Mouse (Mus musculus): ENCODE data around the gene Ssc4d. TPM values are rescaled to one million over a fixed set of nuclear protein-coding genes. Genes with fewer than 3 reads are reported as not detected.

Ssc4d gene
- polyA plus RNA-seq, 1 experiment from 2014 or later = 4.6 TPM

DNA sequence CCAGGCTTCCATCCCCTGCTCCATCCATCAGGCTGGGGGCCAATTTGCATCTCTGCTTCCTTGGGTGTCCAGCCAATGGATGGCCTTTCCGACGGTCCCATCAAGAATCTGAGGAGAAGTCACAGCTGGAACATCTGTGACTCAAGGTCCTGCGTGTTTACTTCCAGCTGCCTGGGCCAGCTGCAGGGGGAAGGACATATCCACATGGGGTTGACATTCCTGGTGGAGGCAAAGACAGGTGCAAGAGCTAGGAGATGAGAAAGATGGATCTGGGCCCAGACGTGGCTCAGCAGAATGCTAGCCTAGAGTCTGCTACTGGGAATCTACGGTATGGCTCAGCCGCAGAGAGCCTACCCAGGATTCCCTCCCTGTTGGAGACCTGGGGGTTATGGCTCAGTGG lies 4.1 kb downstream of the Ssc4d start:
- 80% methylated on average over 6 of the region's 6 CpGs for WGBS
- Histone ChIP-seq H3K4me1 (ENCODE audit: control insufficient read depth, insufficient read depth, low read length) (0 out of 2 replicates have a peak, but pooled peaks cover 3% of the 10 kb centered on the region), H3K9me3 (ENCODE audit: control insufficient read depth, low read length) (no peaks in the 10 kb centered on the region), H3K27ac (replicated peaks; ENCODE audit: low read depth, low read length) (no peak overlapping the region), H3K36me3 (ENCODE audit: control insufficient read depth, insufficient read depth, low read length) (no peaks in the 10 kb centered on the region), H3K9ac (ENCODE audit: low read length) (no peak overlapping the region), H3K27me3 (ENCODE audit: control insufficient read depth, insufficient read depth, low read length) (0 out of 2 replicates have a peak, but pooled peaks cover 6% of the 10 kb centered on the region), H3K4me2 (ENCODE audit: low read depth, severe bottlenecking) (no peak overlapping the region), H3K4me3 (ENCODE audit: low read depth, low read length) (no peak overlapping the region)
- no peak for ATAC-seq (ENCODE audit: insufficient number of reproducible peaks, low FRiP score, low TSS enrichment, low read depth)
- no peak for DNase-seq (ENCODE audit: low spot score)

DNA sequence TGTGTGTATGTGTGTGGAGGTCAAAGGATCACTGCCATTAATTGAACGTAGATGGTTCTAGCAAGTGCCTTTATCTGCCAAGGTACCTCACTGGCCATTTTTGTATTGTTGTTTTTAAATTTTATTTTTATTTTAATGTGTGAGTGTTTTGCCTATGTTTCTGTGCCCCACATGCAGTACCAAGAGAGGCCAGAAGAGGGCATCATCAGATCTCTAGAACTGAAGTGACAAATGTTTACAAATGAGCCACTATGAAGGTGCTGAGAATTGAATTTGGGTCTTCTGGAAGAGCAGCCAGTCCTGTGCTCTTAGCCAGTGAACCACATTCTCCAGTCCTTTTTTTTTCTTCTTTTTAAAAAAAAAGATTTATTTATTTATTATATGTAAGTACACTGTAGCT lies 5.5 kb downstream of the Ssc4d start:
- Histone ChIP-seq H3K4me1 (ENCODE audit: control insufficient read depth, insufficient read depth, low read length) (0 out of 2 replicates have a peak, but pooled peaks cover 3% of the 10 kb centered on the region), H3K27me3 (ENCODE audit: control insufficient read depth, insufficient read depth, low read length) (0 out of 2 replicates have a peak, but pooled peaks cover 6% of the 10 kb centered on the region), H3K4me2 (ENCODE audit: low read depth, severe bottlenecking) (no peak overlapping the region), H3K4me3 (ENCODE audit: low read depth, low read length) (no peak overlapping the region), H3K9me3 (ENCODE audit: control insufficient read depth, low read length) (no peaks in the 10 kb centered on the region), H3K9ac (ENCODE audit: low read length) (no peak overlapping the region), H3K36me3 (ENCODE audit: control insufficient read depth, insufficient read depth, low read length) (no peaks in the 10 kb centered on the region), H3K27ac (replicated peaks; ENCODE audit: low read depth, low read length) (no peak overlapping the region)
- DNase-seq (ENCODE audit: low spot score) = peak; percentile 70
- WGBS = 69% methylated on average over 1 of the region's 1 CpGs
- ATAC-seq (ENCODE audit: insufficient number of reproducible peaks, low FRiP score, low TSS enrichment, low read depth) = no peak

DNA sequence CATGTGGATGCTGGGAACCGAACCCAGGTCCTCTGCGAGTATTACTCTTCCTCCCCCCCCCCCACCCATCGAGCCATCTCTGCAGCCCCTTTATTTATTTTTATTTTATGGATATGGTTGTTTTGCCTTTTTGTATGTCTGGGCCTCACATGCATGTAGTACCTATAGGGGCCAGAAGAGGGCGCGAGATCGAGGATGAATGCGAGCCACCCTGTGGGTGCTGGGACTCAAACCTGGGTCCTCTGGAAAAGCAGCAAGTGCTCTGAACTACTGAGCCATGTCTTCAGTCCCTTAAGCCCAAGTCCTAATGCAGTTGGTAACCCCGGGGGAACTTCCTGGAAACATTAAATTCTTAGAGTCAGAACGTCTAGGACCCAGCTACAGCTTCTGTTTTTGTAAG lies 7.5 kb downstream of the Ssc4d start:
- no peaks in the 10 kb centered on the region for H3K9me3 ChIP-seq (ENCODE audit: control insufficient read depth, low read length)
- DNase-seq (ENCODE audit: low spot score) (peak; percentile 45), ATAC-seq (ENCODE audit: insufficient number of reproducible peaks, low FRiP score, low TSS enrichment, low read depth) (no peak)
- WGBS = 65% methylated on average over 9 of the region's 9 CpGs
- 0 out of 2 replicates have a peak, but pooled peaks cover 6% of the 10 kb centered on the region for H3K4me1 ChIP-seq (ENCODE audit: control insufficient read depth, insufficient read depth, low read length)
- H3K36me3 ChIP-seq (ENCODE audit: control insufficient read depth, insufficient read depth, low read length) = no peaks in the 10 kb centered on the region
- no peak overlapping the region for H3K4me2 ChIP-seq (ENCODE audit: low read depth, severe bottlenecking)
- no peak overlapping the region for H3K4me3 ChIP-seq (ENCODE audit: low read depth, low read length)
- H3K27me3 ChIP-seq (ENCODE audit: control insufficient read depth, insufficient read depth, low read length) = 0 out of 2 replicates have a peak, but pooled peaks cover 6% of the 10 kb centered on the region
- no peak overlapping the region for H3K27ac ChIP-seq (replicated peaks; ENCODE audit: low read depth, low read length)
- no peak overlapping the region for H3K9ac ChIP-seq (ENCODE audit: low read length)

DNA sequence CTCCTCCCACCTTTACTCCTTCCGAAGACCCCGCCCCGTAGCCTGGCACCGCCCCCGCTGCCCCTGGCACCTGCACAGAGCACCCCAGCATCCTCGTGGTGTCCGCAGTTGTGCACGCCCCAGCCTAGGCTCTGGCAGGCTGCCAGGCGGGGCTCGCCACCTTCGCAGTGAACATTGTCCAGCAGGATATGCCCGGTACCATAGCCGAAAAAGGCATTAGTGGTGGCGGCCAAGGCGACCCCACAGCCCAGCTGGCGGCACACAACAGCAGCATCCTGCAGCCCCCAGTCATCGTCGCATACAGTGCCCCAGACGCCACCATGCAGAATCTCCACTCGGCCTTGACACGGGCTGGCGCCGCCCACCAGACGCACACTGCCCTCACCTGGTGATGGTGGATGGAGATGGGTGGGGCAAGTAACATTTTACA lies 8.8 kb downstream of the Ssc4d start:
- 0 out of 2 replicates have a peak, but pooled peaks cover 6% of the 10 kb centered on the region for H3K4me1 ChIP-seq (ENCODE audit: control insufficient read depth, insufficient read depth, low read length)
- H3K4me3 ChIP-seq (ENCODE audit: low read depth, low read length) = no peak overlapping the region
- ATAC-seq (ENCODE audit: insufficient number of reproducible peaks, low FRiP score, low TSS enrichment, low read depth) (no peak), DNase-seq (ENCODE audit: low spot score) (peak; percentile 32)
- H3K9me3 ChIP-seq (ENCODE audit: control insufficient read depth, low read length) = no peaks in the 10 kb centered on the region
- no peaks in the 10 kb centered on the region for H3K36me3 ChIP-seq (ENCODE audit: control insufficient read depth, insufficient read depth, low read length)
- peak overlapping the region; percentile 32 for H3K4me2 ChIP-seq (ENCODE audit: low read depth, severe bottlenecking)
- H3K27ac ChIP-seq (replicated peaks; ENCODE audit: low read depth, low read length) = no peak overlapping the region
- peak overlapping the region; percentile 32 for H3K9ac ChIP-seq (ENCODE audit: low read length)
- 7% methylated on average over 24 of the region's 24 CpGs for WGBS
- 0 out of 2 replicates have a peak, but pooled peaks cover 6% of the 10 kb centered on the region for H3K27me3 ChIP-seq (ENCODE audit: control insufficient read depth, insufficient read depth, low read length)

DNA sequence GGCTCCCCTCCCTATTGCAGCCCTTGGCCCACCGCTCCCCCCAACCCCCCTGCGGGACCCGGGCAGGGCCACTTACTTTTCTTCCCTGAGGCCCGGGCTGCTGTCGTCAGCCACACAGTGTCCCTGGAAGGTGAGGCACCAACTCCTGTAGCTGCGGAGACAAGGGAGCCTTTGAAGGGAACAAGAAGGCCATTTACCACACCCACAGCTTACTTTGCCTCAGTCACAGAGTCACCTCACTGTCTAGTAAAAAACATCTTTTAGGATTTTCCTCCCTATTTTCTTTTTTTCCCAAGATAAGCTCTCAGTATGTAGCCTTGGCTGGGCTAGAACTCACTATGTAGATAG lies 11.1 kb downstream of the Ssc4d start:
- WGBS = 2% methylated on average over 6 of the region's 6 CpGs
- 0 out of 2 replicates have a peak, but pooled peaks cover 6% of the 10 kb centered on the region for H3K27me3 ChIP-seq (ENCODE audit: control insufficient read depth, insufficient read depth, low read length)
- H3K36me3 ChIP-seq (ENCODE audit: control insufficient read depth, insufficient read depth, low read length) = no peaks in the 10 kb centered on the region
- DNase-seq (ENCODE audit: low spot score) (no peak), ATAC-seq (ENCODE audit: insufficient number of reproducible peaks, low FRiP score, low TSS enrichment, low read depth) (no peak)
- peak overlapping the region; percentile 56 for H3K4me3 ChIP-seq (ENCODE audit: low read depth, low read length)
- H3K9me3 ChIP-seq (ENCODE audit: control insufficient read depth, low read length) = no peaks in the 10 kb centered on the region
- peak overlapping the region; percentile 90 for H3K4me2 ChIP-seq (ENCODE audit: low read depth, severe bottlenecking)
- peak overlapping the region; percentile 90 for H3K27ac ChIP-seq (replicated peaks; ENCODE audit: low read depth, low read length)
- peak overlapping the region; percentile 94 for H3K9ac ChIP-seq (ENCODE audit: low read length)
- H3K4me1 ChIP-seq (ENCODE audit: control insufficient read depth, insufficient read depth, low read length) = peaks cover 7% of the 10 kb centered on the region; the same call in 1 of the 2 replicates

DNA sequence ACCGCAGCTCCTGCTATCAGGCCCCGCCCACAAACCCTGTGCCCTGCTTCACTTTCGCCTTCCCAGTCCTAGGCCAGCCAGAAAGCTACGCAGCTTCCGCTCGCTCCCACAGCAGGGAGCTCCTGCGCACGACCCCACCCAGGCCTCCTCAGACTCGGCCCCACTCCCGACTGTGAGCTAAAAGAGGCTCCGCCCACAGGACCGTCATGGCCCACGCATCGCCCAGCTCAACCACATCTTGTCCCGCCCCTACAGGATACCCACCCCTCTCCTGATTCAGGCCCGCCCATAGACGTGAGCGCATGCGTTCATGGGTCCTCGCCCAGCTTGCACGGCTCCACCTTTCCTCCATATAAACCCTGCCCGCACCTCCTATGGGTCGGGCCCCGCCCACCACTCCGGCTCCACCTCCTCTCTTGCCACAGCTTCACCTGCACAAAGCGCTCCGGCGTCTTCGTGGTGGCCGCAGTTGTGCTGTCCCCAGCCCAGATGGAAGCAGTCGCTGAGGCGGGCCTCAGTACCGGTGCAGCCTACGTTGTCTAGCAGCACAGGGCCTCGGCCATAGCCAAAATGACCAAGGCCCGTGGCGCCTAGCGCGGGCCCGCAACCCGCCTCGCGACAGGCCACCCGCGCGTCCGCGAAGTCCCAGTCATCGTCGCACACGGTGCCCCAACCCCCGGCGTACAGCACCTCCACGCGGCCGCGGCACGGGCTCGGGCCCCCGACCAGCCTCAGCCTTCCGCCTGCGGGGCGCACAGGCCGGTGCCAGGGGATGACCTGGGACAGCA lies 11.6 kb downstream of the Ssc4d start:
- Histone ChIP-seq H3K9ac (ENCODE audit: low read length) (peak overlapping the region; percentile 94), H3K4me3 (ENCODE audit: low read depth, low read length) (peak overlapping the region; percentile 56), H3K9me3 (ENCODE audit: control insufficient read depth, low read length) (no peaks in the 10 kb centered on the region), H3K4me2 (ENCODE audit: low read depth, severe bottlenecking) (peak overlapping the region; percentile 90), H3K27me3 (ENCODE audit: control insufficient read depth, insufficient read depth, low read length) (0 out of 2 replicates have a peak, but pooled peaks cover 6% of the 10 kb centered on the region), H3K4me1 (ENCODE audit: control insufficient read depth, insufficient read depth, low read length) (peaks cover 10% of the 10 kb centered on the region; the same call in 1 of the 2 replicates), H3K36me3 (ENCODE audit: control insufficient read depth, insufficient read depth, low read length) (no peaks in the 10 kb centered on the region), H3K27ac (replicated peaks; ENCODE audit: low read depth, low read length) (peak overlapping the region; percentile 90)
- under 1% methylated on average over 64 of the region's 64 CpGs for WGBS
- ATAC-seq (ENCODE audit: insufficient number of reproducible peaks, low FRiP score, low TSS enrichment, low read depth) = peak; percentile 94
- peak; percentile 97 for DNase-seq (ENCODE audit: low spot score)

DNA sequence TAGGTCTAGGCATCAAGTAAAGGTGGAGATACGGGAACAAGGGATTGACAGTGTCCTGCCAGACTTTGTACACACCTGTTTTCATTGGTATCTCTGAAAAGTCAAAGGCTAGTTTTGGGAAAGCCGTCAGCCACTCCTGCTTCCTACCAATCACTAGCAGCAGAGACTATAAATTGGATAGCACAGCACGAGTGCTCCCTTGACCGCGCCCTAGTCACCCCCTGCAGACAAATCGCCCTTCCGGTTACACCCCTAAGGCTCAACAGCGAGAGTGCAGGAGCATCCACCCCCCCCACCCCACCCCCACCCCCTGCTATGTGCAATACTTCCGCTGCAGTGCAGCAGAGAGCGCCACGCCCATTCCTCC lies 12.2 kb downstream of the Ssc4d start:
- no peak for DNase-seq (ENCODE audit: low spot score)
- Histone ChIP-seq H3K4me1 (ENCODE audit: control insufficient read depth, insufficient read depth, low read length) (peaks cover 10% of the 10 kb centered on the region; the same call in 1 of the 2 replicates), H3K27me3 (ENCODE audit: control insufficient read depth, insufficient read depth, low read length) (0 out of 2 replicates have a peak, but pooled peaks cover 6% of the 10 kb centered on the region), H3K36me3 (ENCODE audit: control insufficient read depth, insufficient read depth, low read length) (no peaks in the 10 kb centered on the region), H3K9me3 (ENCODE audit: control insufficient read depth, low read length) (no peaks in the 10 kb centered on the region), H3K9ac (ENCODE audit: low read length) (no peak overlapping the region), H3K4me2 (ENCODE audit: low read depth, severe bottlenecking) (peak overlapping the region; percentile 90), H3K4me3 (ENCODE audit: low read depth, low read length) (peak overlapping the region; percentile 56), H3K27ac (replicated peaks; ENCODE audit: low read depth, low read length) (peak overlapping the region; percentile 68)
- ATAC-seq (ENCODE audit: insufficient number of reproducible peaks, low FRiP score, low TSS enrichment, low read depth) = no peak; the same call in 1 of the 2 replicates
- under 1% methylated on average over 11 of the region's 11 CpGs for WGBS

DNA sequence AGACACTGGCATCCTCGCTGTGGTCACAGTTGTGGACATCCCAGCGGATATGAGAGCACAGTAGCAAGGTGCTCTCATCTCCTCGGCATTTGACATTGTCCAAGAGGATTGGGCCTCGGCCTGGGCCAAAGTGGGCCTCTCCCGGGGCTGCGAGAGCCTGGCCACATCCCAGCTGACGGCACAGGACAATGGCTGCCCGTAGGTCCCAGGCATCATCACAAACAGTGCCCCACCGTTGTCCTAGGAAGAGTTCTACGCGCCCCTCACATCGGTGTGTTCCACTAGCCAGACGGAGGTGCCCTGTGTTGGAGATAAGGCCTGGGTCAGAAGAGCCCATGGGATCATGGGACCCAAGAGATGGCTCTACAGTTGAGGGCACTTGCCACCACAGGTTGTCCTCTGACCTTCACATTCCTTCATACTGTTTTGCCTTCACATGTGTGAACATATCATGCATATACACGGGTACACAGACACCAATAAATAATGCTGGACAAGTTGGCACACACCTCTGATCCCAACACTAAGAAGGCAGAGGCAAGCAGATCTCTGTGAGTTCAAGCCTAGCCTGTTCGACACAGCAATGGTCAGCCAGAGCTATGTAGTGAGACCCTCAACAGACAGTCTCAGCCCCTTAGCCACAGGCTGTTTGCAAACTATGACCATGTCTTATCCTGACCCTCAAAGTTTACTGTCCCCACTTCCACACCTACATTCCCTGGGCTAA lies 13.3 kb downstream of the Ssc4d start:
- Histone ChIP-seq H3K4me1 (ENCODE audit: control insufficient read depth, insufficient read depth, low read length) (peaks cover 10% of the 10 kb centered on the region; the same call in 1 of the 2 replicates), H3K4me3 (ENCODE audit: low read depth, low read length) (no peak overlapping the region), H3K4me2 (ENCODE audit: low read depth, severe bottlenecking) (peak overlapping the region; percentile 90; the same call in 1 of the 2 replicates), H3K36me3 (ENCODE audit: control insufficient read depth, insufficient read depth, low read length) (no peaks in the 10 kb centered on the region), H3K27me3 (ENCODE audit: control insufficient read depth, insufficient read depth, low read length) (0 out of 2 replicates have a peak, but pooled peaks cover 6% of the 10 kb centered on the region), H3K27ac (replicated peaks; ENCODE audit: low read depth, low read length) (no peak overlapping the region), H3K9me3 (ENCODE audit: control insufficient read depth, low read length) (no peaks in the 10 kb centered on the region), H3K9ac (ENCODE audit: low read length) (no peak overlapping the region)
- no peak for DNase-seq (ENCODE audit: low spot score)
- ATAC-seq (ENCODE audit: insufficient number of reproducible peaks, low FRiP score, low TSS enrichment, low read depth) = no peak
- WGBS = 94% methylated on average over 15 of the region's 15 CpGs
